Mouse (Mus musculus): ENCODE data around the gene Depdc7. TPM values are rescaled to one million over a fixed set of nuclear protein-coding genes. Genes with fewer than 3 reads are reported as not detected.

Depdc7 gene
- total RNA-seq, 2 experiments from 2014 or later: 0.97 to 1.7 TPM

DNA sequence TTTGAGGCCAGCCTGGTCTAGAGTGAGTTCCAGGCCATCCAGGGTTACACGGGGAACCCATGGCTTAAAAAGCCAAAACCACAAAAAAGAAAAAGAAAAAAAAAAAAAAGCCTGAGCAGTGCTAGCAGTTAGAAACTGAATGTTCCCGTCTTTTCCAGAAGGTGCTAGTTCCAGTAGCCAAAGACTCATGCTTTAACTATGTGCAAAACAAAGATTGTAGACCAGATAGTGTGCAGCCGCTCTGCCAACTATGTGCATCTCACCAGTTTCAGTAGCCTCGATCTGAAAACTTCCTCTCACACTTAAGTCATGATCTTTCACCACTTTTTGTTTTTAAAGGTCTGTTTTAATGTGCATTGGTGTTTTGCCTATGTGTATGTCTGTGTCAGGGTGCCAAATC, 24.9 kb downstream of the Depdc7 start:
- intact Hi-C loops (cut with DNase I; ENCODE audit: low total_unique reads): no loop called here

DNA sequence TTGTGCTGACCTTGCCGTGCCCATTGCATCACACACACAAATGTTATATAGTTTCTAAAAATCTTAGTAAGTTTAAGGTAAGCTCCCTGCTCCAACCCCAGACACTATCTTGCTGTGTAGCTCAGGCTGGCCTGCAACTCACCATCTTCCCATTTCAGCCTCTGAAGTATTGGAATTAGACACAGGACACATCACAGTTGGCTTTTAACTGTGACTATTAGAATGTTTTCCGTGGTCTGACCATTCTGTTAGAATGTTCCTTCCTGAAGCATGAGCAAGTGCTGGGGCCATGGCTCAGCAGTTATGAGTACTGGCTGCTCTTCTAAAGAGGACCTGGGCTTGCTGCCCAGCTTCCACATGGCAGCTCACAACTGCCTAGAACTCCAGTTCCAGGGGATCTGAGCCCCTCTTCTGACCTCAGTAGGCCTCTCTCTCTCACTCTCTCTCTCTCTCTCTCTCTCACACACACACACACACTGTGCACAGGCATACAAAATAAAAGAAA, 25.4 kb downstream of the Depdc7 start:
- intact Hi-C loops (cut with DNase I; ENCODE audit: low total_unique reads): no loop called here
- no peak for DNase-seq

More for the DNA sequence above, 24.9 kb downstream of the Depdc7 start:
- DNase-seq: no peak

DNA sequence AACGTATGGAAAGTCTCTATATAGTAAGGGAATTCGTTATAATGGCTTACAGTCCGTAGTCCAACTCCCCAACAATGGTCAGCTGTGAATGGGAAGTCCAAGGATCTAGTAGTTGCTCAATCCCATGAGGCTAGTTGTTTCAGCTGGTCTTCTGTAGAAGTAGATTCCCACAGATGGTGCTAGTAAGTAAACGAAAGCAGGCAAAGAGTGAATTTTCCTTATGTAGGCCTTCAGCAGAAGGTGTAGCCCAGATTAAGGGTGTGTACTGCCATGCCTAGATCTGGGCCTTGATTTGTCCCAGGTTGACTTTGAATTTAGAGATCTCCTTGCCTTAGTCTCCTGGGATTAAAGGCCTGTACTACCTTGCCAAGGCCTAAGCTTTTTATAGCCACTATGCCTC, 26.4 kb downstream of the Depdc7 start, which contains the start of gene Pin1rt1:
TSS of gene Pin1rt1 (minus strand) at position 101 of the 400 bp plus-strand sequence.
- DNase-seq: no peak
- intact Hi-C loops (cut with DNase I; ENCODE audit: low total_unique reads): no loop called here

DNA sequence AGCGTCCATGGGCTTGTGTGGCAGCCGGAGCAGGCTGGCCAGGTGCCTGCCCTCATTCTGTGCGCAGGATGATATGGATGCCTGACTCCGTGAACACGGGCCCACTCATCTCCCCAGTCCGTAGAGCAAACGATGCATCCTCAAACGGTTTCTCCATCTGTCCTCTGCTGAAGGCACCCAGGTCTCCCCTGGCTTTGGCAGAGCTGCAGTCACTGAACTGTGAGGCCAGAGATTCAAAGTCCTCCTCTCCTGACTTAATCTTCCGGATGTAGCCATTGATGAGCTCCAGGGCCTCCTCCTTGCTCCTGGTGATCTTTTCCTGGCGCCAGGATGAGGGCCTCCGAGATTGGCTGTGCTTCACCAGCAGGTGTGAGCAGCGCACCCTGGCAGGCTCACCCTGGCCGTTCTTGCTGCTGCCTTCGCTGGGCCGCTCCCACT, 28.4 kb downstream of the Depdc7 start:
- peak; percentile 42 for DNase-seq

DNA sequence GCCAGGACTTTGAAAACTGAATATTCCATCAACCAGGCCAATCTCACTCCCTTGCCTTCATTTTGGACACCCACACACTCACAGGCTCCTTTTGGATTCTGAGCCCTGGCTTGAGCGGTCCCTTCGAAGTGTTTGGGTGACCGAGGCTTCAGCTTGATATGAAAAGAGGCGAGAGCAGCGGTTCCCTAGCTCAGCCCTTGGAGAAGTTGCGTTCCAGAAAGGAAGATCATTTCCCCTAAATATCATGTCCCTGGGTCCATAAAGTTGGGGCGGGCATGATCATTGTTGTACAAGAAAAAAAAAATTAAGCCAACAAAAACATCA, 30.2 kb downstream of the Depdc7 start:
- intact Hi-C loops (cut with DNase I; ENCODE audit: low total_unique reads): no loop called here
- no peak for DNase-seq

More for the DNA sequence above, 28.4 kb downstream of the Depdc7 start:
- intact Hi-C loops (cut with DNase I; ENCODE audit: low total_unique reads): no loop called here

DNA sequence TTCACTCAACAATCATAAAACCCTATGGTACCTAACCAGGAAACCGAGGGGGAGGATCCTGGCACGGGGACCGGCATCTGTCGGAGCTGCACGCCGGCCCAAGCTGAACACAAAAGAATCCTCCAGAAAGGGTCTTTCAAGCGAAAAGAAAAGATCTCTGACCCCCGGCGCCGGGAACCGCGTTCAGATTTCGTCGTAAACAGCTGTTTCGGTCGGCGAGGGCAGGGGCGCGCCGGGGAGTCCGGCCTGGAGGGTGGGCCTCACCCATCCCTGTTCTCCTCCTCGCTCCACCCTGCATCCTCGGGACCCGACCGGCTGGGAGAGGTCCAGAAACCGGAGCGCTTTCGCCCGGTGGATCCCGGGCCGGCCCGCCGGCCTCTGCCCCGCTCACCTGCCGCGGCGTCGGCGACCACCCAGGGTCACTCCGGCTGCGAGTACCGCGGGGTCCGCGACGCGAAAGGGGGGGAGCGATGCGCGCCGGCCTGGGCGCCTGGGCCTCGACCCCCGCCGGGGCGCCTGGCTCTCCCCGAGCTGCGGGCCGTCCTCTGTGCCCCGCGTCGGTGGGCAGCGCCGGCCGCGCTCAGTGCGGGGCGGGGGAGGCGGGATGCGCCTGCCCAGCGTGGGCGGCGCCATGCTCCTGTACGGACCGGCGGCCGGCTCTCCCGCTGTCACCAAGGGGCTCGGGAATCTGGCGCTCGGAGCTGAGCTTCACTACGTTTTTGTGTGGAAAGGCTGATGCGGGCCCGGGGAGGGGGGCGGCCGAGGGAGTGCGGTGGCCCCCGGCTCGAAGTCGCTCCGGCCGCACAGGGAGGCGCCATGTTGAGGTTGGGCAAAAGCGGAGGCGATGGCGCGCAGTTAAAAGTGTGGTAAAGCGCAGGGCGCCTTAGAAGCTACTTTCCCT, 30.8 kb downstream of the Depdc7 start, which contains the start of gene Tcp11l1:
TSS of gene Tcp11l1 (minus strand) at position 585 of the 901 bp plus-strand sequence.
- DNase-seq: peak; percentile 42
- intact Hi-C loops (cut with DNase I; ENCODE audit: low total_unique reads): no loop called here

DNA sequence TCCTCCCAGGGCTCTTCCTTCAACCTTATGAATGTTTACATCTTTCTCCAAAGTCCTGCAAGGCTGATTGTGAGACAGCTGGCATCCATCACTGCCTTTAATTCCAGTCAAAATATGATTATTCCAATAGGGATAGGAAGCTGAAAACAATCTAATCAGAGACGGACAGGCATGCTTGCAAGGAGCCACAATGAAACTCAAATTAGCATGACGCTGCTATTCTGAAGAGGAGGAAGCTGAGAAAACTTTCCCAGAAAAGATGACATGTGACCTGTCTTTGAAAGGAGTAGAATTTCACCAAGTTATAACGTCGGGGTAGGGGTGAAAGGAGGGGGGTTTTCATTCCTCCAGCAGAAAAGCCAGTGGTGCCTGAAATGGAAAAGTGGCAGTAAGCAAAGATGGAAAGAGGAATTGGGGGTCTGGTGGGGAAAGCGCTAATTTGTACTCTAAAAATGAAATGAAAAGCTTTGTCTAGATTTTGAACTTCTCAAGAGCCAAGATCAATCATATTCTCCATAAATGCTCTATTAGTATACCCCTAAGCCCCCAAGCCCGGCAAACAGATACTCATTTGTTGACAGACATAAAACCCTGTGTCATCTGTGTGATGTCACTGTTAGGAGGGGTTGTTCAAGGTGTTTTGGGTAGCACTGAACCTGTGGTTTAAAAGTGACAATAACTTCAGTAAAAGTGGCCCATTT, 31.9 kb downstream of the Depdc7 start:
- no peak for DNase-seq
- intact Hi-C loops (cut with DNase I; ENCODE audit: low total_unique reads): no loop called here

DNA sequence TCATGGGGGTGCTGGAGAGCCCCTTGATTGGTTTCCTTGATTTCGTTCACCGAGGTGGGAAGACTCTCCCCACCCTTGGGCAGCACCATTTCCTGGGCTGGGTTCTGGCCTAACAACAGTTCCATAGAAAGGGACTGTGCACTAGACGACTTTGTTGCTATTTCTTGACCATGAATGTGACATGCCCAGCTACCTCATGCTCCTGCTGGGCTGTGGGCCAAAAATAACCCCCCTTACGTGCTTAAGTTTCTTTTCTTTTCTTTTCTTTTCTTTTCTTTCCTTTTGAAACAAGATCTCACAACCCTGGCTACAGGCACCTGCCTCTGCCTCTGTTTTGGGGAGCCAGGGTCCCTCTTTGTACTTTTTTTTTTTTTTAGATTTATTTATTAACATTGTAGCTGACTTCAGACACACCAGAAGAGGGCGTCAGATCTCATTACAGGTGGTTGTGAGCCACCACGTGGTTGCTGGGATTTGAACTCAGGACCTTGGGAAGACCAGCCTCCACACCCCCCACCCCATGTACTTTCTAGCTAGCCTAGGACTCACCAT, 32.8 kb downstream of the Depdc7 start:
- intact Hi-C loops (cut with DNase I; ENCODE audit: low total_unique reads): no loop called here

DNA sequence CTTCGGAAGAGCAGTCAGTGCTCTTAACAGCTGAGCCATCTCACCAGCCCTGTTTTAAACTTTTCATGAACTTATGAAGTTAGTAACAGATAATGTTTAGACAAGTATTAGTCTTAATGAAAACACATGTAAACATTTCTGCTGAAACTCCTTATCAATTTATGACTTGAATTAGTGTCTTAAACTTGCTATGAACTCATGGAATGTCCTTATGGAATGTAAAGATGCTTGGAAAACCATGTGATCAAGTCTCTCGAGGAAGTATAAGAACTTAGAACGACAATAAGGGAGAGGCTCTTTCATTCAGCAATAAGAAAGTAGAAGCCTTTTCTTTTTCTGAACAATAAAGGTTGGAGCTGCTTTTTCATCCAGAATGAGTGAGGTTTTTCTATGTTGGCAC, 38.3 kb downstream of the Depdc7 start:
- intact Hi-C loops (cut with DNase I; ENCODE audit: low total_unique reads): no loop called here
- DNase-seq: no peak

More for the DNA sequence above, 32.8 kb downstream of the Depdc7 start:
- DNase-seq: no peak

DNA sequence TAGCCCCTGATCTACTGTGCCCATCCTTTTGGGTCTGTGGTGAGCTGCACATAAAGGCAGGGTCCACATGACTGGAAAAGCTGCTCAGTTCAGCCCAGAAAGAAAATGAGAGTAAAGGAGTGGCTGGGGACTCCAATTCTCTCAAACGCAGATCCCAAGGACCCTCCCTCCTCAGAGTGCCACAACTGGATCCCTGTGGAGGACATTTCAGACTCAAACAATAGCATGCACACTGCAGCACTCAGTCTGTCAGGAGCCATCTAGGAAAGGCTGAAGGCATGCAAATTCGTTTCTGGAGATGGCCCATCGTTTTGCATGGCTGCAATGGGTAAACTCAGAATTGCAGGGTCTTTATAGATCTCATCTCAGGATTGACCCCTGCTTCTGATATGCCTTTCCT, 39.5 kb downstream of the Depdc7 start:
- intact Hi-C loops (cut with DNase I; ENCODE audit: low total_unique reads): no loop called here
- no peak for DNase-seq

DNA sequence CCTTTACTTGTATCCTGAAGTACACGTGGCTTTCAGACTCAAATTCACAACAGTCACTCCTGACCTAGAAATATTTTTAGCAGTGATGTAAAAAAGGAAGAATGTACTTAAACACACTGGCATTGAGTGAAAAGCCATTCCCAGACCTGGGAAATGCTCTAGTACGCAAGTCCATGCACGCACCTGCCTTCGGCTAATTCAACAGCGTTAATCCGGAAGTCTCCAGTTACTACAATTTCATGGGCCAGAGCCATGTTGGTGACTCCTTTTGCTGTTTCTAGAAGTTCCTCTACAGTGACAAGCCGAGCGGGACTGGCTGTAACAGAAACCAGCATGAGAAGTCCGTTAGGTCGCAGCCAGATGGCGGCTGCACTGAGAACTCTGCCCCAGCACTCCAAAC, 43.0 kb downstream of the Depdc7 start:
- DNase-seq: no peak
- intact Hi-C loops (cut with DNase I; ENCODE audit: low total_unique reads): no loop called here

DNA sequence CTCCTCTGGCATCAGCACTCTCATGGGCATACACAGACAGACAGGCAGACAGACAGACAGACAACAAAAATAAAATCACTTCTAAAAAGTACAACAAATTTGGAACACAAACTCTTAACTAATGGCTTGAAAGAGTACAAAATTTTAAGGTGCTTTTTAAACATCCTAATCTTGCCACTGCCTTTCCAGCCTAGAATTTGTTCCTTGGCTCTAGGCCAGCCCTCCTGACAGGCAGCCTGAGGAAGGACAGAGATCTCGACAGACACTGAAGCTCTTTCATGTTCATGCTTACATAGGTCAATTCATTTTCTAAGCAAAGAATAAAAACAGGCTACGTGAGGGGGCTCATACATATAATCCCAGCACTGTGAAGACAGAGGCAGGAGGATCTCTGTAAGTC, 50.1 kb downstream of the Depdc7 start:
- intact Hi-C loops (cut with DNase I; ENCODE audit: low total_unique reads): no loop called here

DNA sequence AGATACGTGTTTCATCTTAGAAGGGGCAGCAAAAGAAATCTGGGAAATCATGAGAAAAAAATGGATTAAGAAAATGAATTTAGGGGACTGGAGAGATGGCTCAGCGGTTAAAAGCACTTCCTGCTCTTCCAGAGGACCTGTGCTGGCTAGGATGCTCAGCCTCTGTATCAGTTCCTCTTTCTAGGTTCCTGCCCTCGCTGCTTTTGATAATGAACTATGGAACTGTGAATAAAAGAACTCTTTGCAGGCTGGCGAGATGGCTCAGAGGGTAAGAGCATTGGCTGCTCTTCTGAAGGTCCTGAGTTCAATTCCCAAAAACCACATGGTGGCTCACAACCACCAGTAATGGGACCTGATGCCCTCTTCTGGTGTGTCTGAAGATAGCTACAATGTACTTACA, 52.0 kb downstream of the Depdc7 start:
- intact Hi-C loops (cut with DNase I; ENCODE audit: low total_unique reads): no loop called here
- no peak for DNase-seq

More for the DNA sequence above, 50.1 kb downstream of the Depdc7 start:
- DNase-seq: no peak

DNA sequence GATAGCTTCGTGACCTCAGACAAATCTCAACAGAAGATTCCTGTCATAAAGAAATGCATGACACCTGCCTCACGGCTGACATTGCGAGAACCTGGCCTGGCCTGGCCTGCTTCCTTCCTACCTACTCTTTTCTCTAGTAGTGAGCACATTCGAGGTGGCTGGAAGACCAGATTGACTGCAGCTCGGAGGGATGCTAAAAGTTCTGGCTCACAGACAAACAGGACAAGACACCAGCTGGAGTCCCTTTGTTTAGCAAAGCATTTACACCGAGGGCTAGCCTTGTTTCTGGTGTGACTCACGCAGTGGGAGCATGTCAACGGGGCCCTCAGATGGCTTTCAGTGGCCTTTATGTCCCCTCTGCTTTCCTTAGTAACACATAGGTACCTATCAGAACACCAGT, 54.0 kb downstream of the Depdc7 start:
- DNase-seq: no peak
- intact Hi-C loops (cut with DNase I; ENCODE audit: low total_unique reads): loop anchor here (2.0 kb wide), 1 partner anchor 82 kb away; no protein-coding TSS in a partner anchor

DNA sequence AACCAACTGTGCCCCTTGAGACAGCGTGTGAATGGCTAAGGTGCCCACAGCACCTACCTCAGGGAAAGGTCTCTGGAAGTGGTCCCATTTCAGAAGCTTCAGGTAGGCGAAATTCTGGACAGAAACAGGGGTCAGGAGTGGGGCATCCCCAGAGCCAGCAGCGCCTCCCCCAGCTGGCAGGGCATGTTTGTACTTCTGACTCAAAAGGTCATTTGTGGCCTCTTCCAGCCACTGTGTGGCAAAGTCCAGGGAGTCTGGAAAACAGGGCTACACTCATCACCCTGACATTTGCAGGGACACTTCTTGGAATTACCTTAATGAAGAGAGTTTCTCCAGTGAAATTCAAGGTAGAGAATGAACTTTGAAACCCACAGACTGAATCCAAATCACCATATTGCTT, 54.4 kb downstream of the Depdc7 start:
- no peak for DNase-seq
- intact Hi-C loops (cut with DNase I; ENCODE audit: low total_unique reads): loop anchor here (2.0 kb wide), 1 partner anchor 82 kb away; no protein-coding TSS in a partner anchor

DNA sequence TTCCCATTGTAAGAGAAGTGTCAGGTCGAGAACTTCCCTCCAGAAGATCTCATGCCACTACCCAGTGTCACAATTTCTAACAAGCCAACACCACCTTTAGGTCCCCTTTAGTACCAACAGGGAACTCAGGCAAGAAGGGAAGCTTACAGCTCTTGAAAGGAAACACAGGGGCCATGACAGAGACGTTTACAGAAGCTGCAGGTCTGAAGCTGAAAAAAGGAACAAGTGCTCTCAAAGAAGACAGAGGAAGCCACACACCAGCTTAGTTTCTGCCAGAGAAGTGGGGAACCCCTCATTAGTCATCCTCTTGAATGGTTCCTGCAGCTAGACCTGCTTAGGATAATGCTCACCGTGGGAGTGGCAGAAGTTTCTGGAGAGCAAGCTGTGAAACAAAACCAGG, 55.4 kb downstream of the Depdc7 start:
- no peak for DNase-seq
- intact Hi-C loops (cut with DNase I; ENCODE audit: low total_unique reads): no loop called here

DNA sequence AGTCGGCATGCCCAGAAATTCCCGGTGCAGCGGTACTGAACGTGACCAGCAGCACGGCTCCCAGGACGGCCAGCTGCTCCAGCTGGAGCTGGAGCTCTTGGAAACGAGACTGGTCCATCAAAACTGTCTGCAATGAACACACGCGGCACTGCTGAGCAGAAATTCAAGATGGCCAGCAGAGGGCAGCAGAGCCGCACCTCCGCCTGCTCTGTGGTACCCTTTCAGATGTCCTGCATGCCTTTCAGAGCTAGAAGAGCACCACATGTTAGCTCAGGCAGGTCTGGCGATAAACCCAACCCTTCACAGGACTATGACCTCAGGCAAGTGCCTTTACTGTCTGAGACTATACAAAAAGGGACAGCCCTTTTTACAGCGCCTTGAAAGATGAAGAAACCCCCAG, 57.3 kb downstream of the Depdc7 start:
- intact Hi-C loops (cut with DNase I; ENCODE audit: low total_unique reads): no loop called here
- peak; percentile 72 for DNase-seq

DNA sequence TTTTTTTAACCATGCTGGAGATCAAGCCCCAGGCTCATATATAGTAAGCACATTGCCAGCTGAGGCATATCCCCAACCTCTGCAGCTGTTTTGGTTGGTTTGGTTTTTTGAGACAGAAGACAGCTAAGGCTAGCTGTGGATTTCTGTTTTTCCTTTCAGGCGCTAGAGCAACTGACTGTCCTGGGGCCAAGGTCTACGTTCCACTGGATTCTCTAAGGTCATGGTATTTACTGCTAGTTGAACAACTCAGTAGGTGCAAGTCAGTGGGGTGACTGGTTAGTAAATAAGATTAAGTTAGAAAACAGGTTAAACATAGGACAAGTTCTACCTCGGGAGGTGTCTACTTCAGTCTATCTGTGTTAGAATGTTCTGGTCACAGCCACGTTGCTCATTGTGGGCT, 57.9 kb downstream of the Depdc7 start:
- DNase-seq: no peak
- intact Hi-C loops (cut with DNase I; ENCODE audit: low total_unique reads): no loop called here

DNA sequence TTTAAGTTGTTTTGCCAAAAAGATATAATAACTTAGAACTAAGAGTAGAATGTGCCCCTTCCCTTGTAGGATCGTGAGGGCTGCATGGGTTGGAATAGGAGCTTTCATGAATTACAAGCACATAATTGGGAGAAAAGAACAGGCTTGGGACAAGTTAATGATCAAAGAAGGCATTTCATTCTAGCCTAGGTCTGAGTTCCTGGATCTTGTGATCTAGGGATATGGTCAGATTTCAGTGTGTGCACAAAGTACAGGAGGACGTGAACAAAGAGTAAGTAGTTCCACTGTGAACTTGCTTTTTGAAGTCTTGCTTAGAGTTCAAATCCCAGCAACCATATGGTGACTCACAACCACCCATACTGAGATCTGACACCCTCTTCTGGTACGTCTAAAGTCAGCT, 65.4 kb downstream of the Depdc7 start:
- DNase-seq: no peak
- intact Hi-C loops (cut with DNase I; ENCODE audit: low total_unique reads): no loop called here
